Mouse (Mus musculus) CH12.LX (cell line): ENCODE measurements around the gene Slc48a1.

Experiments used
- CTCF ChIP-seq, 2 experiments: IDR thresholded peaks in 1 of 2; conservative IDR thresholded peaks in 1 of 2; 2 replicates each; pipeline ENCODE4 v1.5.1; 2011 to 2012; ENCODE audit warnings: low read depth in 2 of 2, low read length in 2 of 2, improper control_type of control experiment in 1 of 2, inconsistent platforms in 1 of 2, mild to moderate bottlenecking in 1 of 2, moderate library complexity in 1 of 2
- EP300 ChIP-seq: IDR thresholded peaks from 2 replicates; pipeline ENCODE4 v1.6.1; 2011; ENCODE audit warnings: low read length, improper control_type of control experiment
- MAFK ChIP-seq: IDR thresholded peaks from 2 replicates; pipeline ENCODE4 v1.6.1; 2011; ENCODE audit warnings: low read length, improper control_type of control experiment; ENCODE audit not compliant: insufficient replicate concordance
- MAX ChIP-seq: IDR thresholded peaks from 2 replicates; pipeline ENCODE4 v1.6.1; 2011; ENCODE audit warnings: low read length, improper control_type of control experiment
- MEF2A ChIP-seq: IDR thresholded peaks from 2 replicates; pipeline ENCODE4 v1.6.1; 2014; ENCODE audit warnings: low read depth, mild to moderate bottlenecking, inconsistent platforms, low read length, improper control_type of control experiment, borderline replicate concordance
- MXI1 ChIP-seq: IDR thresholded peaks from 2 replicates; pipeline ENCODE4 v1.6.1; 2011; ENCODE audit warnings: mild to moderate bottlenecking, low read depth, low read length, improper control_type of control experiment
- MYC ChIP-seq: IDR thresholded peaks from 2 replicates; pipeline ENCODE4 v1.6.1; 2011; ENCODE audit warnings: low read depth, mild to moderate bottlenecking, improper control_type of control experiment, low read length
- NRF1 ChIP-seq: IDR thresholded peaks from 2 replicates; pipeline ENCODE4 v1.6.1; 2014; ENCODE audit warnings: low read depth, mild to moderate bottlenecking, inconsistent platforms, low read length, improper control_type of control experiment, moderate library complexity
- POLR2A ChIP-seq: IDR thresholded peaks from 2 replicates; pipeline ENCODE4 v1.6.1; 2011; ENCODE audit warnings: low read depth, mild to moderate bottlenecking, improper control_type of control experiment, low read length
- RAD21 ChIP-seq: IDR thresholded peaks from 2 replicates; pipeline ENCODE4 v1.6.1; 2011; ENCODE audit warnings: low read depth, mild to moderate bottlenecking, low read length, improper control_type of control experiment, moderate library complexity
- TCF12 ChIP-seq: IDR thresholded peaks from 2 replicates; pipeline ENCODE4 v1.6.1; 2014; ENCODE audit warnings: low read depth, mild to moderate bottlenecking, inconsistent platforms, low read length, improper control_type of control experiment
- ZC3H11A ChIP-seq: IDR thresholded peaks from 2 replicates; pipeline ENCODE4 v1.6.1; 2012; ENCODE audit warnings: low read depth, mild to moderate bottlenecking, inconsistent platforms, low read length, improper control_type of control experiment
- ZKSCAN1 ChIP-seq: IDR thresholded peaks from 2 replicates; pipeline ENCODE4 v1.6.1; 2012; ENCODE audit warnings: low read depth, inconsistent platforms, low read length, improper control_type of control experiment, borderline replicate concordance

GRCm38 (mm10) chr15:97746278-97746677 lies 32.0 kb upstream of the Slc48a1 start:
- no peak for TF ChIP-seq CTCF (conservative IDR thresholded peaks at IDR 0.05 in 1 of 2, IDR thresholded peaks at IDR 0.05 in 1 of 2; ENCODE audit: low read depth in 2 of 2, low read length in 2 of 2)
- no peak for TF ChIP-seq EP300
- TF ChIP-seq POLR2A, result no peak
- TF ChIP-seq MAX, result no peak
- TF ChIP-seq MEF2A, result no peak
- TF ChIP-seq RAD21, result no peak
- TF ChIP-seq MXI1, result no peak
- TF ChIP-seq ZC3H11A, result no peak
- TF ChIP-seq MAFK, result no peak
- no peak for TF ChIP-seq TCF12
- no peak for TF ChIP-seq MYC
- TF ChIP-seq NRF1, result no peak
- no peak for TF ChIP-seq ZKSCAN1
